Comparison of ENCODE assay signal across 14 mouse cellular contexts in the genomic region with DNA sequence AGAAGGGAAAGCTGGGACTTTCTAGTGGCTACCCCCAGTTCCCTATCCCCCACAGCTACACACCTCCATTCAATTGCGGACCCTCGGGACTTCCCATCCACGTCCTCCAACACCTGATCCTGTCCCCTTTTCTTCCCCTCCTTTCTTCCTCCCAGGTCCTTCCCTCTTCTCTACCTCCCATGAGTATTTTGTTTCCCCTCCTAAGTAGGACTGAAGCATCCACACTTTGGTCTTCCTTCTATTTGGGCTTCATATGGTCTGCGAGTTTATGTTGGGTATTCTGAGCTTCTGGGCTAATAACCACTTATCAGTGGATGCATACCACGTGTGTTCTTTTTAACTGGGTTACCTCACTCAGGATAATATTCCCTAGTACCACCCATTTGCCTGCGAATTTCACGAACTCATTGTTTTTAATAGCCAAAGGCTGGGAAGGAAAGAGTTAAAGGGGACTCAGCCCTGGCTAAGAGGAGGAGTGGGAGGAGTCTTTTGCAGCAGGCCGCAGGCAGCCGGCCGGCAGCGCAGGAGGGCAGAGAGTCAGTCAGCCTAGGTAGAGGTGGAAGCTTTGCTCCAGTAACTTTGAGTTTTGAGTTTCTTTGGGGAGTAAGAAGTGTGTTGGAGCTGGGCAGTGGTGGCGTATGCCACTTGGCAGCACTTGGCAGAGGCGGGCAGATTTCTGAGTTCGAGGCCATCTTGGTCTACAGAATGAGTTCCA. TPM values are rescaled to one million over a fixed set of nuclear protein-coding genes. Genes with fewer than 3 reads are reported as not detected.
DNase-seq lines count a peak whose midpoint lies in the region; ATAC-seq and TF ChIP-seq lines count a peak whose summit lies in the region.
"Had no signal": no experiment of that assay in that cellular context is flagged by ENCODE, and none has a peak within 500 bp of the region (broad histone marks: within the 10 kb centered on the region; RNA-seq: fewer than 3 reads in every experiment).

No protein-coding gene starts in this region.

- TF ChIP-seq CTCF in heart, postnatal 0 days (IDR thresholded peaks at IDR 0.05; ENCODE audit: low read depth): no peak

- no peaks in the 10 kb centered on the region for H3K9me3 ChIP-seq in heart, postnatal 0 days (replicated peaks; ENCODE audit: control insufficient read depth, low read length)
- no peaks in the 10 kb centered on the region for H3K9me3 ChIP-seq in midbrain, embryonic 10.5 days (replicated peaks)
- H3K9me3 ChIP-seq in midbrain, embryonic 16.5 days (replicated peaks; ENCODE audit: control insufficient read depth, low read length, poor library complexity, severe bottlenecking): no peaks in the 10 kb centered on the region; the same call in 1 of the 2 replicates
- H3K9me3 ChIP-seq in embryonic facial prominence, embryonic 12.5 days: no peaks in the 10 kb centered on the region

- H3K36me3 ChIP-seq in heart, postnatal 0 days (replicated peaks; ENCODE audit: control insufficient read depth, insufficient read depth, low read length): no peaks in the 10 kb centered on the region
- H3K36me3 ChIP-seq in midbrain, embryonic 10.5 days: no peaks in the 10 kb centered on the region
- H3K36me3 ChIP-seq in midbrain, embryonic 16.5 days (ENCODE audit: control insufficient read depth, insufficient read depth, low read length): no peaks in the 10 kb centered on the region
- H3K36me3 ChIP-seq in embryonic facial prominence, embryonic 12.5 days: no peaks in the 10 kb centered on the region

- no peaks in the 10 kb centered on the region for H3K4me1 ChIP-seq in heart, postnatal 0 days (ENCODE audit: control insufficient read depth, insufficient read depth)
- H3K4me1 ChIP-seq in midbrain, embryonic 10.5 days: 0 out of 2 replicates have a peak, but pooled peaks cover 5% of the 10 kb centered on the region
- no peaks in the 10 kb centered on the region for H3K4me1 ChIP-seq in midbrain, embryonic 16.5 days (ENCODE audit: control insufficient read depth, insufficient read depth, low read length)
- peaks cover 3% of the 10 kb centered on the region; the same call in 1 of the 2 replicates for H3K4me1 ChIP-seq in embryonic facial prominence, embryonic 12.5 days

- no peak for DNase-seq in heart, postnatal 0 days (ENCODE audit: low spot score)
- DNase-seq in heart, postnatal 36 days: no peak
- peak; percentile 57 for DNase-seq in midbrain, embryonic 10.5 days (ENCODE audit: low spot score)
- DNase-seq in retina, postnatal 1 day: peak; percentile 59
- DNase-seq: cerebellum, adult 2 months; kidney, postnatal 10 days; lung, postnatal 14 days; spleen, adult 18-20 months; thymus, postnatal 14 days had no signal

- intact Hi-C loops in heart, postnatal 36 days (cut with DNase I): no loop called here

- H3K4me2 ChIP-seq in heart, postnatal 0 days (ENCODE audit: low read depth, low read length): no peak overlapping the region
- H3K4me2 ChIP-seq in midbrain, embryonic 16.5 days (ENCODE audit: low read length): no peak overlapping the region
- H3K4me2 ChIP-seq in embryonic facial prominence, embryonic 12.5 days (replicated peaks): no peak overlapping the region

- WGBS in heart, postnatal 0 days: 3% methylated on average over 14 of the region's 14 CpGs
- WGBS in midbrain, embryonic 10.5 days: 0% methylated on average over 14 of the region's 14 CpGs
- under 1% methylated on average over 14 of the region's 14 CpGs for whole genome bisulfite sequencing in midbrain, embryonic 16.5 days
- WGBS in embryonic facial prominence, embryonic 12.5 days: 1% methylated on average over 14 of the region's 14 CpGs

- ATAC-seq in heart, postnatal 0 days (ENCODE audit: insufficient read depth, low read depth): no peak
- ATAC-seq in midbrain, embryonic 16.5 days: no peak
- ATAC-seq in embryonic facial prominence, embryonic 12.5 days (ENCODE audit: insufficient number of reproducible peaks, insufficient read depth, low FRiP score, low TSS enrichment): 0 out of 2 replicates have a peak, but pooled peaks have one; percentile 56
- no peak for ATAC-seq in granulocyte monocyte progenitor cell, adult 5-6 weeks (replicated peaks; ENCODE audit: poor library complexity, severe bottlenecking)

- H3K27ac ChIP-seq in heart, postnatal 0 days (ENCODE audit: low read depth): no peak overlapping the region
- H3K27ac ChIP-seq in midbrain, embryonic 10.5 days (replicated peaks): no peak overlapping the region
- H3K27ac ChIP-seq in midbrain, embryonic 16.5 days (ENCODE audit: low read length): no peak overlapping the region
- H3K27ac ChIP-seq in embryonic facial prominence, embryonic 12.5 days: no peak overlapping the region

- H3K27me3 ChIP-seq in heart, postnatal 0 days (ENCODE audit: control insufficient read depth, insufficient read depth, low read length): peaks cover 87% of the 10 kb centered on the region
- peaks cover 100% of the 10 kb centered on the region for H3K27me3 ChIP-seq in midbrain, embryonic 10.5 days (ENCODE audit: low read depth, poor library complexity, severe bottlenecking)
- H3K27me3 ChIP-seq in midbrain, embryonic 16.5 days (ENCODE audit: control insufficient read depth, insufficient read depth, low read depth, low read length): peaks cover 80% of the 10 kb centered on the region
- peaks cover 81% of the 10 kb centered on the region for H3K27me3 ChIP-seq in embryonic facial prominence, embryonic 12.5 days

- TF ChIP-seq EP300 in heart, postnatal 0 days (IDR thresholded peaks at IDR 0.05; ENCODE audit: low read depth): no peak

- H3K4me3 ChIP-seq in heart, postnatal 0 days (ENCODE audit: low read depth, low read length): peak overlapping the region; percentile 9; the same call in 1 of the 2 replicates
- H3K4me3 ChIP-seq in midbrain, embryonic 10.5 days: no peak overlapping the region
- H3K4me3 ChIP-seq in midbrain, embryonic 16.5 days (ENCODE audit: low read depth, low read length): no peak overlapping the region
- H3K4me3 ChIP-seq in embryonic facial prominence, embryonic 12.5 days: no peak overlapping the region
- H3K4me3 ChIP-seq: erythroblast, embryonic 14.5 days had no signal

- no peak overlapping the region for H3K9ac ChIP-seq in heart, postnatal 0 days (replicated peaks; ENCODE audit: low read depth, low read length)
- no peak overlapping the region for H3K9ac ChIP-seq in midbrain, embryonic 16.5 days (ENCODE audit: low read depth, low read length)
- no peak overlapping the region for H3K9ac ChIP-seq in embryonic facial prominence, embryonic 12.5 days

RNA-seq across cellular contexts. Expression of a gene that starts 7.4 kb away (rescaled TPM):
- 0.23 and 0.88 TPM in 2 replicates for total RNA-seq in heart, postnatal 0 days (2014; rRNA removed; ENCODE audit: low replicate concordance)
- 0.45 and 0.55 TPM in 2 replicates for polyA plus RNA-seq in heart, postnatal 0 days (2015; fragmentation: Nextera tagmentation; extraction: Ambion mirVana)
- total RNA-seq in heart, postnatal 36 days (2021): under 1 TPM; 0.50 to 0.76 TPM
- polyA plus RNA-seq in midbrain, embryonic 10.5 days (2016; fragmentation: Nextera tagmentation; extraction: Ambion mirVana): 0.09 and 0.19 TPM in 2 replicates
- 0.70 and 0.87 TPM in 2 replicates for polyA plus RNA-seq in midbrain, embryonic 16.5 days (2015; fragmentation: Nextera tagmentation; extraction: Ambion mirVana)
- 1.7 and 2.0 TPM in 2 replicates for polyA plus RNA-seq in embryonic facial prominence, embryonic 12.5 days (2016; fragmentation: Nextera tagmentation; extraction: Ambion mirVana)
- total RNA-seq in granulocyte monocyte progenitor cell, adult 5-6 weeks (2014; fragmentation: Nextera tagmentation): not detected in 2 replicates
- not detected in 2 replicates for total RNA-seq in granulocyte monocyte progenitor cell, adult 5-6 weeks (2017)
- polyA plus RNA-seq: erythroblast, embryonic 14.5 days had no signal

RNA-seq across cellular contexts. Expression of a gene that starts 9.0 kb away (rescaled TPM):
- total RNA-seq in heart, postnatal 0 days (2014; rRNA removed; ENCODE audit: low replicate concordance): not detected in 2 replicates
- not detected in 2 replicates for polyA plus RNA-seq in heart, postnatal 0 days (2015; fragmentation: Nextera tagmentation; extraction: Ambion mirVana)
- not detected for total RNA-seq in heart, postnatal 36 days (2021)
- polyA plus RNA-seq in midbrain, embryonic 10.5 days (2016; fragmentation: Nextera tagmentation; extraction: Ambion mirVana): not detected in 2 replicates
- polyA plus RNA-seq in midbrain, embryonic 16.5 days (2015; fragmentation: Nextera tagmentation; extraction: Ambion mirVana): not detected in 2 replicates
- not detected in 2 replicates for polyA plus RNA-seq in embryonic facial prominence, embryonic 12.5 days (2016; fragmentation: Nextera tagmentation; extraction: Ambion mirVana)
- total RNA-seq in granulocyte monocyte progenitor cell, adult 5-6 weeks (2014; fragmentation: Nextera tagmentation): not detected in 2 replicates
- not detected in 2 replicates for total RNA-seq in granulocyte monocyte progenitor cell, adult 5-6 weeks (2017)
- total RNA-seq: gastrocnemius, postnatal 4 days had no signal
- polyA plus RNA-seq: cerebellum, adult 2 months had no signal

Comparison
In these comparisons a context has a peak if more than half of its experiments do, and no peak if none do; other contexts are left out.
1. DNase-seq: peak in midbrain, embryonic 10.5 days (single experiment) and retina, postnatal 1 day (single experiment); none in heart, postnatal 0 days (single experiment) and heart, postnatal 36 days (0 of 2).